Mouse (Mus musculus): ENCODE data around the gene Ptpn14.

GRCm38 (mm10) chr1:189879965-189880364, 151.9 kb downstream of the Ptpn14 start:
- TF ChIP-seq CTCF (IDR thresholded peaks at IDR 0.05; ENCODE audit: borderline replicate concordance, insufficient read depth, low read length) (no peak), POLR2A (IDR thresholded peaks at IDR 0.05; ENCODE audit: low read depth, low read length) (no peak)

All from embryonic fibroblast, embryonic 13.5 days (primary cell).